Mouse (Mus musculus) heart, postnatal 0 days (tissue): ENCODE measurements around the gene Grasp. TPM values are rescaled to one million over a fixed set of nuclear protein-coding genes. Genes with fewer than 3 reads are reported as not detected.

ENCODE experiments used
- ATAC-seq: fragments of 200-750 bp; cut with Nextera tagmentation; 2 replicates; pipeline ENCODE4 v1.8.0; 2017; ENCODE audit warnings: low read depth, moderate number of reproducible peaks, moderate library complexity; ENCODE audit not compliant: insufficient read depth
- DNase-seq: peaks from one replicate; pipeline ENCODE4 v3.0.0-alpha.2; 2016; ENCODE audit warnings: low spot score
- H3K27ac ChIP-seq: fragments of 300-500 bp; sonication (generic); 2 replicates; pipeline ENCODE4 v1.5.1; 2014; ENCODE audit warnings: low read depth, mild to moderate bottlenecking
- H3K27me3 ChIP-seq: fragments of 300-500 bp; sonication (generic); 2 replicates; pipeline ENCODE4 v1.6.1; 2014; ENCODE audit warnings: low read length, mixed read lengths; ENCODE audit not compliant: control insufficient read depth, insufficient read depth
- H3K36me3 ChIP-seq: fragments of 300-500 bp; sonication (generic); replicated peaks from 2 replicates; pipeline ENCODE4 v1.6.1; 2014; ENCODE audit warnings: low read length, mixed read lengths; ENCODE audit not compliant: control insufficient read depth, insufficient read depth
- H3K4me1 ChIP-seq: fragments of 300-500 bp; sonication (generic); 2 replicates; pipeline ENCODE4 v1.6.1; 2014; ENCODE audit warnings: antibody characterized with exemption; ENCODE audit not compliant: control insufficient read depth, insufficient read depth
- H3K4me2 ChIP-seq: fragments of 300-500 bp; sonication (generic); 2 replicates; pipeline ENCODE4 v1.6.1; 2014; ENCODE audit warnings: low read depth, mild to moderate bottlenecking, low read length, moderate library complexity
- H3K4me3 ChIP-seq: fragments of 300-500 bp; sonication (generic); 2 replicates; pipeline ENCODE4 v1.5.1; 2014; ENCODE audit warnings: low read depth, low read length
- H3K9ac ChIP-seq: fragments of 300-500 bp; sonication (generic); replicated peaks from 2 replicates; pipeline ENCODE4 v1.6.1; 2014; ENCODE audit warnings: low read depth, low read length, mixed read lengths
- H3K9me3 ChIP-seq: fragments of 300-500 bp; sonication (generic); replicated peaks from 2 replicates; pipeline ENCODE4 v1.6.1; 2016; ENCODE audit warnings: low read length; ENCODE audit not compliant: control insufficient read depth
- CTCF ChIP-seq: IDR thresholded peaks from 2 replicates; pipeline ENCODE4 v1.5.1; 2016; ENCODE audit warnings: antibody characterized with exemption, control low read depth, low read depth
- EP300 ChIP-seq: IDR thresholded peaks from 2 replicates; pipeline ENCODE4 v1.6.1; 2016; ENCODE audit warnings: antibody characterized with exemption, low read depth
- WGBS: fragments of 180-500 bp; shearing (Covaris S2); extraction: QIAGEN DNeasy Blood & Tissue Kit; methylation state at CpG from one replicate; pipeline ENCODE4 v1.1.7; 2014; 5-methylcytosine and 5-hydroxymethylcytosine counted together
- polyA plus RNA-seq: library from polyadenylated mRNA; unstranded; fragments of >200 nt; fragmentation: Nextera tagmentation; extraction: Ambion mirVana; gene quantifications from 2 replicates; pipeline ENCODE4 v1.2.1, GENCODE M21; 2015
- total RNA-seq: library from RNA; depleted of rRNA; stranded (reverse); fragments of >200 nt; gene quantifications from 2 replicates; pipeline ENCODE4 v1.2.3, GENCODE M21; 2014; ENCODE audit warnings: low replicate concordance

Grasp gene
- total and polyA plus RNA-seq, 2 experiments from 2014 or later, result 2.3 to 8.0 TPM

DNA sequence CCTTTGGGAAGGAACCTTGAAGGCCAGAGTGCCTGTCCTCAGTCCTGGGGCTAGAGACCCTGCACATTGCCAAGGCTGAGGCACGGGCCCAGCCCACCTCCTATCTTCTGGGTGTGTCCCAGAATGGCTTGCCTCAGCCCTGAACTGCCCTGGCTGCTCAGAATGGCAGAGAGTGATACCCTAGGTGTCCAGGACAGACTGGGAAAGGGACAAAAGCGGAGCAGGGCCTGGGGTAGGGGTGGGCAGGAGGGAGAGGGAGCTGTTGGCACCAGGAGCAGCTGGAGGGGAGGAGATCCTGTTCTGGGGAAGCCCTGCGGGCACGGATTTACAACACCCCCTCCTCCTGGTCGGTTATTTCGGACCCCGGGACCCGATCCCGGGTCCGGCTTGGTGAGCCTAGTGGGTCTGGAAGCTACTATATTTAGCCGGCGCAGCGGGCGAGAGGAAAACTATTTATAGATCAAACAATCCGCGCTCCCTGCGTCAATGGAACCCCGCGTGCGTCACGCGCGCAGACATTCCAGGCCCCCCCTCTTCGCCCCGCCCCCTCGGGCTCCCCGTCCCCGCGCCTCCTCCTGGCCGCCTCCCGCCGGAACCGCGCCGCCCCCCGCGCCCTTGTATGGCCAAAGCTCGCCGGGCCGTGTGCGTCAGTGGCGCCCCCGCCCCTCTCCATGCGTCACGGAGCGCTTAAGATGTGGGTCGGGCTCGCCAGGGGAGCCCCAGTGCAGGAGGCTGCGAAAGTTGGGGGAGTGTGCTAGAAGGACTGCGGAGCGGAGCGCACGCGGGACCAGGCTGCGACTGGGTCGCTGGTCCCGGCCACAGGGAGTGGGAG, 42.4 kb downstream of the Grasp start:
- peak; percentile 84 for TF ChIP-seq EP300
- TF ChIP-seq CTCF, result no peak; the same call in none of the 2 replicates
- Histone ChIP-seq H3K4me1 (peaks cover 39% of the 10 kb centered on the region), H3K27ac (peak overlapping the region; percentile 91), H3K9me3 (no peaks in the 10 kb centered on the region), H3K27me3 (no peaks in the 10 kb centered on the region), H3K4me2 (peak overlapping the region; percentile 95), H3K9ac (peak overlapping the region; percentile 61), H3K36me3 (peaks cover 15% of the 10 kb centered on the region), H3K4me3 (peak overlapping the region; percentile 64)
- ATAC-seq, result peak; percentile 92
- DNase-seq, result peak; percentile 95
- 2% methylated on average over 55 of the region's 57 CpGs for WGBS

DNA sequence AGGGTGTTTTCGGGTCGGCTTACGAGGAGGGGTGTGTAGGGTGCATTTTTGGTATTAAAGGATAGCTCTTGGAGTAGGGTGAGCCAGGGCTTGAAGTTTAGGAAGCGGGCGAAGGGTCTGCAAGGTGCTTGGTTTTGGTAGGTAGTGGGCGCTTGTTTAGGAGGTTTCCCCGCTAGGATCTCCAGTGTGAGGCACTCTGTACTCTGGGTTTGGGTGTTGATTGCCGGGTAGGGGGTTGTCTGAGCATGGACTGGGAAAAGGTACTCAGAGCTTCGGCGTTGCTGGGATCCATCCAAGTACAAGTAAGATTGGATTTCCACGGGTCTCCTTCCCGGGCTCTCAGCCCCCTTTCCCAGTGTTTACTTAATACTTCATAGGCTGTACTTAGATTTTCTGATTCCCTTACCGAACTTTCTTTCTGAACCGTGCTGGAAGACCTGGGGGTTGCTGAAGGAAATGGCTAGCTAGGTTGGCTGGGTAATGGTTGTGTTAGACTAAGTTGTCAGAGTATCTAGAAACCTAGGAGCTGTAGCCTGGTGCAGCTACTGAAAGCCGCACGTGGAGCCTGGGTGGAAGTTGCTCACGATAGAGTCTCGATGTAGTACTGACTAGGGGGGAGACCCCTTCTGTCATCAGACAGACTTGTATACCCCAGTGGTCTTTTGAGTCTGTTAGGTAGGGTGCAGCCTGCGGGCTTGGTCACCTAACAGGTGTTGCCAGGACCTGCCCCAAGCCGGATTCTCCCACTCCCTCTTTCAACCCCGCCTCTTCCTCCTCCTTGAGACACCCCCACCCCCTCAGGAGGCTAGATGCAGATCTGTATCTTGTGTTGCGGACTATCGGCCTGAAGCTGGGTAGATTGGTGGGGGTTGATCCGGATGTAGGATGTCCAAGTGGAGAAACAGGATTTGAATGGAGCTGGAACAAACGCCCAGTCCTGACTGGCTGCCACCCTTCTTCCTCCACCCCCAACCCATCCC, 43.4 kb downstream of the Grasp start:
- no peaks in the 10 kb centered on the region for H3K9me3 ChIP-seq
- H3K27ac ChIP-seq, result peak overlapping the region; percentile 52
- H3K4me2 ChIP-seq, result peak overlapping the region; percentile 95
- H3K4me3 ChIP-seq, result peak overlapping the region; percentile 64
- DNase-seq (no peak), ATAC-seq (no peak)
- peaks cover 29% of the 10 kb centered on the region for H3K4me1 ChIP-seq
- H3K27me3 ChIP-seq, result no peaks in the 10 kb centered on the region
- 5% methylated on average over 25 of the region's 25 CpGs for WGBS
- peak overlapping the region; percentile 61 for H3K9ac ChIP-seq
- no peak for TF ChIP-seq EP300
- TF ChIP-seq CTCF, result no peak
- peaks cover 25% of the 10 kb centered on the region for H3K36me3 ChIP-seq

DNA sequence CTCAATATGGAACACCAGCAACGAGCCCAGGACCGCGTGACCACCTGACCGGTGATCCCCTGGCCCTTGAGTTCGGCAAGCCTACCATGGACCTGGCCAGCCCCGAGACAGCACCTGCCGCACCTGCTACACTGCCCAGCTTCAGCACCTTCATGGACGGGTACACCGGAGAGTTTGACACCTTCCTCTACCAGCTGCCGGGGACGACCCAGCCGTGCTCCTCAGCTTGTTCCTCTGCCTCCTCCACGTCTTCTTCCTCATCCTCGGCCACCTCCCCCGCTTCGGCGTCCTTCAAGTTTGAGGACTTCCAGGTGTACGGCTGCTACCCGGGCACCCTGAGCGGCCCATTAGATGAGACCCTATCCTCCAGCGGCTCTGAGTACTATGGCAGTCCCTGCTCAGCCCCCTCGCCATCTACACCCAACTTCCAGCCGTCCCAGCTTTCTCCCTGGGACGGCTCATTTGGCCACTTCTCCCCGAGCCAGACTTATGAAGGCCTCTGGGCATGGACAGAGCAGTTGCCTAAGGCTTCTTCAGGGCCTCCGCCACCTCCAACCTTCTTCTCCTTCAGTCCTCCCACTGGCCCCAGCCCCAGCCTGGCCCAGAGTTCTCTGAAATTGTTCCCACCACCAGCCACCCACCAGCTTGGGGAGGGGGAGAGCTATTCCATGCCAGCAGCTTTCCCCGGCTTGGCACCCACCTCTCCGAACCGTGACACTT, 46.3 kb downstream of the Grasp start:
- WGBS, result 87% methylated on average over 29 of the region's 29 CpGs
- H3K36me3 ChIP-seq, result peaks cover 51% of the 10 kb centered on the region

GRCm38 (mm10) chr15:101271107-101271506, 47.1 kb downstream of the Grasp start:
- H3K4me1 ChIP-seq, result peaks cover 16% of the 10 kb centered on the region
- H3K27ac ChIP-seq, result no peak overlapping the region
- peaks cover 51% of the 10 kb centered on the region for H3K36me3 ChIP-seq
- ATAC-seq (no peak), DNase-seq (no peak)
- no peak overlapping the region for H3K9ac ChIP-seq
- H3K4me3 ChIP-seq, result no peak overlapping the region
- no peaks in the 10 kb centered on the region for H3K27me3 ChIP-seq
- 76% methylated on average over 3 of the region's 3 CpGs for WGBS
- TF ChIP-seq EP300 (no peak), CTCF (no peak)
- no peak overlapping the region for H3K4me2 ChIP-seq
- no peaks in the 10 kb centered on the region for H3K9me3 ChIP-seq

More for the DNA sequence above, 46.3 kb downstream of the Grasp start:
- H3K4me1 ChIP-seq, result peaks cover 23% of the 10 kb centered on the region
- TF ChIP-seq CTCF, result no peak
- TF ChIP-seq EP300, result no peak
- H3K27ac ChIP-seq, result no peak overlapping the region
- no peaks in the 10 kb centered on the region for H3K9me3 ChIP-seq
- no peaks in the 10 kb centered on the region for H3K27me3 ChIP-seq
- DNase-seq (no peak), ATAC-seq (no peak)
- no peak overlapping the region for H3K4me3 ChIP-seq
- no peak overlapping the region for H3K9ac ChIP-seq
- no peak overlapping the region for H3K4me2 ChIP-seq

GRCm38 (mm10) chr15:101271513-101271912, 47.5 kb downstream of the Grasp start:
- no peak for DNase-seq
- Histone ChIP-seq H3K9me3 (no peaks in the 10 kb centered on the region), H3K27ac (no peak overlapping the region), H3K36me3 (peaks cover 51% of the 10 kb centered on the region), H3K4me3 (no peak overlapping the region), H3K4me2 (no peak overlapping the region), H3K27me3 (no peaks in the 10 kb centered on the region), H3K4me1 (0 out of 2 replicates have a peak, but pooled peaks cover 13% of the 10 kb centered on the region), H3K9ac (no peak overlapping the region)
- TF ChIP-seq EP300, result no peak
- no peak for TF ChIP-seq CTCF
- ATAC-seq, result no peak
- 91% methylated on average over 15 of the region's 15 CpGs for WGBS
